Mouse (Mus musculus) liver, postnatal 0 days (tissue): ENCODE measurements at regions not wholly inside any gene's neighbourhood (a gene's known extent, or its start where the extent isn't known, plus 50 kb on each side); places are given as distances from the start of the nearest gene placed in this dataset.

Source experiments
- ATAC-seq: fragments of 200-750 bp; cut with Nextera tagmentation; 2 replicates; pipeline ENCODE4 v1.8.0; 2017; ENCODE audit warnings: mild to moderate bottlenecking, moderate library complexity
- DNase-seq: peaks from one replicate; pipeline ENCODE4 v3.0.0-alpha.2; 2016
- H3K27ac ChIP-seq: fragments of 300-500 bp; sonication (generic); 2 replicates; pipeline ENCODE4 v1.5.1; 2014; ENCODE audit warnings: antibody characterized with exemption, moderate library complexity, mild to moderate bottlenecking, low read depth
- H3K27me3 ChIP-seq: fragments of 300-500 bp; sonication (generic); 2 replicates; pipeline ENCODE4 v1.6.1; 2014; ENCODE audit warnings: low read length, control low read depth, mixed read lengths; ENCODE audit not compliant: insufficient read depth
- H3K36me3 ChIP-seq: fragments of 300-500 bp; sonication (generic); replicated peaks from 2 replicates; pipeline ENCODE4 v1.6.1; 2014; ENCODE audit warnings: mild to moderate bottlenecking, control low read depth, low read length, moderate library complexity, mixed read lengths; ENCODE audit not compliant: insufficient read depth
- H3K4me1 ChIP-seq: fragments of 300-500 bp; sonication (generic); 2 replicates; pipeline ENCODE4 v1.6.1; 2014; ENCODE audit warnings: antibody characterized with exemption, mild to moderate bottlenecking, control low read depth; ENCODE audit not compliant: insufficient read depth
- H3K4me2 ChIP-seq: fragments of 300-500 bp; sonication (generic); 2 replicates; pipeline ENCODE4 v1.6.1; 2014; ENCODE audit warnings: low read depth, mild to moderate bottlenecking, low read length, moderate library complexity, mixed read lengths
- H3K4me3 ChIP-seq: fragments of 300-500 bp; sonication (generic); 2 replicates; pipeline ENCODE4 v1.5.1; 2014; ENCODE audit warnings: low read depth, low read length
- H3K9ac ChIP-seq: fragments of 300-500 bp; sonication (generic); replicated peaks from 2 replicates; pipeline ENCODE4 v1.6.1; 2014; ENCODE audit warnings: mild to moderate bottlenecking, moderate library complexity
- H3K9me3 ChIP-seq: fragments of 300-500 bp; sonication (generic); 2 replicates; pipeline ENCODE4 v1.6.1; 2016; ENCODE audit warnings: mild to moderate bottlenecking, control low read depth, low read length, mixed read lengths
- CTCF ChIP-seq: sonication (generic); IDR thresholded peaks from 2 replicates; pipeline ENCODE4 v1.5.1; 2016; ENCODE audit warnings: antibody characterized with exemption, low read depth
- EP300 ChIP-seq: IDR thresholded peaks from 2 replicates; pipeline ENCODE4 v1.6.1; 2016; ENCODE audit warnings: antibody characterized with exemption, low read depth, mild to moderate bottlenecking
- WGBS: fragments of 180-500 bp; shearing (Covaris S2); extraction: QIAGEN DNeasy Blood & Tissue Kit; methylation state at CpG from one replicate; pipeline ENCODE4 v1.1.7; 2014; ENCODE audit not compliant: insufficient replicate concordance; 5-methylcytosine and 5-hydroxymethylcytosine counted together

- Histone ChIP-seq H3K27me3 (no peaks in the 10 kb centered on the region), H3K27ac (no peak overlapping the region), H3K36me3 (no peaks in the 10 kb centered on the region), H3K4me1 (peaks cover 7% of the 10 kb centered on the region; the same call in 1 of the 2 replicates), H3K9me3 (peaks cover 3% of the 10 kb centered on the region; the same call in 1 of the 2 replicates), H3K9ac (no peak overlapping the region), H3K4me2 (no peak overlapping the region), H3K4me3 (no peak overlapping the region)
- TF ChIP-seq CTCF (no peak), EP300 (no peak)
- 76% methylated on average over 6 of the region's 6 CpGs for WGBS
- ATAC-seq (no peak), DNase-seq (peak; percentile 9)
These were observed 169.1 kb downstream of the Enc1 start for GRCm38 (mm10) chr13:97409891-97410525.

- ATAC-seq (no peak), DNase-seq (no peak)
- Histone ChIP-seq H3K4me3 (no peak overlapping the region), H3K9me3 (peaks cover 5% of the 10 kb centered on the region; the same call in 1 of the 2 replicates), H3K27me3 (no peaks in the 10 kb centered on the region), H3K9ac (no peak overlapping the region), H3K27ac (no peak overlapping the region), H3K4me1 (peaks cover 7% of the 10 kb centered on the region; the same call in 1 of the 2 replicates), H3K4me2 (no peak overlapping the region), H3K36me3 (no peaks in the 10 kb centered on the region)
- WGBS = 76% methylated on average over 8 of the region's 8 CpGs
- TF ChIP-seq CTCF = no peak
These were observed 168.4 kb downstream of the Enc1 start for GRCm38 (mm10) chr13:97409291-97409780.

- Histone ChIP-seq H3K27ac (0 out of 2 replicates have a peak overlapping the region, but pooled peaks have one; percentile 13), H3K4me1 (peaks cover 7% of the 10 kb centered on the region; the same call in 1 of the 2 replicates), H3K36me3 (no peaks in the 10 kb centered on the region), H3K27me3 (no peaks in the 10 kb centered on the region), H3K9ac (no peak overlapping the region), H3K4me2 (no peak overlapping the region), H3K9me3 (peaks cover 5% of the 10 kb centered on the region; the same call in 1 of the 2 replicates), H3K4me3 (no peak overlapping the region)
- ATAC-seq (no peak), DNase-seq (peak; percentile 58)
- TF ChIP-seq CTCF (no peak), EP300 (no peak)
- 60% methylated on average over 22 of the region's 22 CpGs for WGBS
These were observed 167.7 kb downstream of the Enc1 start for GRCm38 (mm10) chr13:97408414-97409290.

DNA sequence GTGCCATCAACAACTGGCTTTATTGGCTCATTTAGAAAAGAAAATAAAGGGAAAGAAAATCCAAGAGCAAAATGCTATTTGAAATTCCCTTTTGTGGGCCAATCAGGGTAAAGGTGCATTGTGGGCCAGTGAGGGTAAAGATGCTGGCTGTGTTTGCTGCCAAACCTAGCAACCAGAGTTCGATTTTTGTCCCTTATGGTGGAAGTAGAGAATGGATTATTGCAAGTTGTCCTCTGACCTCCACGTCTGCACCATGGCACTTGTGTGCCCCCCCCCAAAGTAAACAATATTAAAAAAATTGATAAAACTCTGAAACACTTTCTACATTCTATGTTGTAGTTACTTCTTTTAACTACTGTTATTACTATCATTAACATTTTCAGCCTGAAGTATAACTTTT lies 166.9 kb downstream of the Enc1 start:
- Histone ChIP-seq H3K4me1 (peaks cover 7% of the 10 kb centered on the region; the same call in 1 of the 2 replicates), H3K36me3 (no peaks in the 10 kb centered on the region), H3K9ac (no peak overlapping the region), H3K27me3 (no peaks in the 10 kb centered on the region), H3K4me3 (no peak overlapping the region), H3K4me2 (no peak overlapping the region), H3K27ac (peak overlapping the region; percentile 76), H3K9me3 (peaks cover 5% of the 10 kb centered on the region; the same call in 1 of the 2 replicates)
- peak; percentile 36 for DNase-seq
- 39% methylated on average over 2 of the region's 2 CpGs for WGBS
- peak; percentile 80 for ATAC-seq
- no peak for TF ChIP-seq CTCF
- peak; percentile 68 for TF ChIP-seq EP300

GRCm38 (mm10) chr13:97406678-97407077 lies 165.8 kb downstream of the Enc1 start:
- WGBS = 27% methylated on average over 7 of the region's 7 CpGs
- Histone ChIP-seq H3K27ac (0 out of 2 replicates have a peak overlapping the region, but pooled peaks have one; percentile 76), H3K4me1 (peaks cover 7% of the 10 kb centered on the region; the same call in 1 of the 2 replicates), H3K4me3 (no peak overlapping the region), H3K9me3 (peaks cover 5% of the 10 kb centered on the region; the same call in 1 of the 2 replicates), H3K36me3 (no peaks in the 10 kb centered on the region), H3K27me3 (no peaks in the 10 kb centered on the region), H3K4me2 (no peak overlapping the region), H3K9ac (no peak overlapping the region)
- ATAC-seq = peak; percentile 82
- DNase-seq = no peak
- TF ChIP-seq CTCF (no peak), EP300 (no peak)
